Mouse (Mus musculus) natural killer cell, adult 2 months (primary cell): ENCODE measurements around the gene Melk.

Experiments used
- DNase-seq, 2 experiments: peaks; one replicate each; pipeline ENCODE4 v3.0.0; 2022; ENCODE audit warnings: low spot score in 2 of 2

Gene Melk

GRCm38 (mm10) chr4:44300781-44301750 lies at the start of gene Melk:
Gene Melk (plus strand): TSS chr4:44300876.
- DNase-seq: peak; percentile 71 to 73

GRCm38 (mm10) chr4:44251521-44251920 lies 49.2 kb upstream of the Melk start:
- DNase-seq: no peak

DNA sequence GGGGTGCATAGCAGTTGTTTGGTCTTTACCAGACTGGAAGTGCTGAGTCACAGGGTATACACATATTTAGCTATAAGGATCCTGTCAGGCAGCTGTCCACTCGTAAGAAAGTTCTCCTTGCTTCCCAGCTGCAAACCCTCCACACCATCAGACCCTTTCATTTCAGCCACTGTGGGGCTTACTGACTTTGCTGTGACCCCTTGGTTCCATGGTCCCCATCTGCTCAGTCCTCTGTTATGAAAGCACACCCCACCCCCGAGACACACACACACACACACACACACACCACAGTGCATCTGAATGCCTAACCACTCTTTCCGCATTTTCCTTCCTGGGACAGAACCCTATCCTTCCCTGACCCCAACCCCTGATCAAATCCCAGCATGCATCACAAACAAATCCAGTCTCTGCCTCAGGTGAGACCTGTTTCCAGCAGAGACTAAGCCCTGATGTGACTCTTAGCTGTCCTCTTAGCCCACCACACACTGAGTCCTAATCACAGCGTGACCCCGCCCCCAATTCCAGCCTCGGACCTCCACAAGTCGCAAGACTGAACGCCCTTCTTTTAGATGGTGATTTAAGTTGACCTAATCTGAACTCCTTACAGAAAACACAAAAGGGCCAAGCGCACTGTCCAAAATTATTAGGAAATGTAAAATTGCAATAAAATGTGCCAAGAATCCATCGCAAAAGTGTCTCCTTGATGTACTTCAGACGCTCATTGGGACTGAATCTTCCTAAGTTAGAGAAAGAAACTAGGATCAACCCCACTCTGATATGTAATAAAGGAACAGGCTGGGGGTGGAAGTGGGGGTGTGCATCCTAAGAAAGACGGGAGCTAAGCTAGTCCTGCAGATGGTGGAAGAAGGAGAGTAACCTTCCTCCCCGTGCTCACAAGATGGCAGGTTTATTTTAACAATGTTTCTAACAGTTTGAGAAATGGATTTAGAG lies 48.4 kb upstream of the Melk start:
- DNase-seq: no peak

GRCm38 (mm10) chr4:44253191-44253590 lies 47.5 kb upstream of the Melk start:
- DNase-seq: no peak

DNA sequence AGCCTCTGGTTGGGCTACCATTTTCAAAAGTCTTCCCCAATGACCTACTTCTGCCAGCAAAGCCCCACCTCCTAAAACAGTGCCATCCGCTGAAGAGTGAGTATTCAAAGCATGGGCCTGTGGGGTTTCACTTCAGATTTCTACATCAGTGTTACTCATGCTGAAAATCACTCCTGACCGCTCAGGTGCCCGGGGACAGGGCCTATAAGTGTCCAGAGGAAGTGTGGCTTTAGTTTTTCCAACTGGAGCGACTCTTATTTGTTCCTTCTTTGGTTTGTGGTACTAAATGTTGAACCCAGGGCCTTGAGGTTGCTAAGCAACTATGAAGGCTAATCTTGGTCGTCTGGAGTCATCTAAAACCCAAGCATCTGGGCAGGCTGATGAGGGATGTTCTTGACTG lies 46.1 kb upstream of the Melk start:
- DNase-seq: no peak

GRCm38 (mm10) chr4:44259126-44259525 lies 41.5 kb upstream of the Melk start:
- DNase-seq: no peak

GRCm38 (mm10) chr4:44260244-44260643 lies 40.4 kb upstream of the Melk start:
- DNase-seq: peak in 1 of 2 experiments; percentile 28

- DNase-seq: no peak
These were observed 35.2 kb upstream of the Melk start for GRCm38 (mm10) chr4:44265500-44265899.

- no peak for DNase-seq
These were observed 33.2 kb upstream of the Melk start for GRCm38 (mm10) chr4:44267437-44267836.

DNA sequence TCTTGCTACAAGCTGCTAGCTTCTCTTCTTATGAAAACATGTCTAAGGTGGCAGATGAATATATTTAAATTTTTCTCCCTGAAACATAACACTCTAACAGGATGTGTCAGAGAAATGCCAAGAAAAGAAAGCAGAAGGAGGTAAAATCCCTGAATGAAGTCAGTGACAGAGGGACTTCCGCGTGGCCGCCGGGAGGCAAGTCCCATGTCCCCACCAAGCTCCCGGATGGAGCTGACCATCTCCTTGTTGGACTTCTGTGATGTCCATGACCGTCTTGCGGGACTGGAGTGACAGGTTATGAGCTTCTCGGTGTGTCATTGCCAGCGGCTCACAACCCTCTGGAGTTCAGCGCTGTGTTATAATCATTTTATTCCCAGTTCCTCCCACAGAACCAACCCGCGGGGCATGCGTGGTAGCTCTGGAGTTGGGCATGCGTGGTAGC lies 31.3 kb upstream of the Melk start:
- no peak for DNase-seq

DNA sequence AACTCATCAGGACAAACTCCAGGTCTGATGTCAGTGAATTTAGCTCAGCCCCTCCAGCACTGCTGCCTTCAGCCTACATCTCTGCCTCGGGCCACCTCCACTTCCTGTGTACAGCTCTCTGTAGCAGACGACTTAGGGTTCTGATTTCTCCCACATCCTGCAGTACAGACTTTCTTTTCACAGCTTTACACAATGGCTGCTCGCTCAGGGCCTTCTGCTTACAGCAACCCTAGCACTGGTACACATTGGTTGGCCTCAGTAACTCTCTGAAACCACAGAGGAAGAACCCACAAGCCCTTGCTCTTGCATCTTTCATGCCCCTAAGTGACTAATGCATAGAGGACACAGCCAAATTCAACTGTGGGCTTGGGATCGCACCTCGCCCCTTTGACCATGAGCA lies 29.5 kb upstream of the Melk start:
- DNase-seq: peak; percentile 59 to 68

DNA sequence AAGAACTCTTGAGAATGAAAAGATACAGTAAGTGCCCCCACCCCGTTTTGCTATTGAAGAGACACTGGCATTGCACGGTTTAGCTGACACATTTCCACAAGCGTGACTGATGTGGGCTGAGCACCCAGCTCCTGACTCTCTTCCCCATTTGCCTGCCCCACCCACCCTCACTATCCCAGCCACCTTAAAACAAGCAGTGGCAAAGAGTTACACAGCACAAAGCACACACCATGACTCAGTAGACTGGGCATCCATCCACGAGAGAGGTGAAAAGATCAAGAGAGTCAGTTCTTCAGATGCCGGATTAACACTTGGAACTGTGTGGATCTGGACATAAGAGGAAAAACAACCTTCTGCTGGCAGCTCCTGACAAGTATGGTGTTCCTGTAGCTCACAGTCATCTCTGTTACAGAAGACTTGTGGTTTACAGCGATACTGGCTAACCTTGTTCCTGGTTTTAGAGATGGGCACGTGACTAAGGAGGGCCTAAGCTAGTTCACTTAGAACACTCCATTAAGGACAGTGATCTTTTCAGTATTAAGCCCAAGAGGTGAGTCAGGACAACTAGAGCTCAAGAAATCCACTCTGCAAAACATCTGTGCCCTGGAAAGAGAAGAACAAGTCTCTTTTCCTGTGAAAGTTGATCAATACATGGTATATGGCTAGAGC lies 18.9 kb upstream of the Melk start:
- DNase-seq: no peak

DNA sequence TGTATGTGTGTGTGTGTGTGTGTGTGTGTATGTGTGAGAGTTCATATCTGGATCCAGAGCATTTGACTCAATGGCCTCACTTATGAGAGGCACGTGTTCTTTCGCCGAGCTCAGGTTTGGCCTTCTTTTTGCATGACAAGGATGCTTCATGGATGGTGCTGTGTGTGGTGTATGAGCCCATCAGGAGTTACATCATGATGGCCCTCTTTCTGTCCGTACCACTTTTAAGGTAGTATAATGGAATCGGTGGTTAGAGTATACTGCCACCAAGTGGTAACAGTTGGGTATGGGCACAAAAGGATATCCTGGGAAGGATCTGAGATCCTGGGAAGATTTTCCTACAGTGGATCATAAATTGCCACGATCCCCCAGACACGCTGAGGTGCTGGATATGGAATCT lies 8.1 kb upstream of the Melk start:
- DNase-seq: peak; percentile 17 to 20

DNA sequence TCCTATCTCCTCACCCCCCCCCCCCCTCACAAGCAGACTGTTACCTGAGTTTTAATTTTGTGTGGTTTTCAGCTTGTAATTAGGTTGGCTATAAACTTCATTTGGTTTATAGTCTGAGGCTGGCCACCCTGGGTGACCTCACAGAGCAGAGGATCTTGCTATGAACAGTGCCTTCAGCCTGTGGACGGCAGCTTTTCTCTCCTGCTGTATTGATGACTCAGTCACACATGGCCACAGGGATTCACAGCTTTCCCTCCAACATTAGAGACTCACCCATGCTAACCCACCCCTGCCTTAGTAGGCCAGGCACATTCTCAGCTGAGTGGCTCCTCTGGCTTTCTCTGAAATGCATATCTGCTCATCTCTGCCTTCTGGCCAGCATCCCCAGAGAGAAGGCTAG lies 4.8 kb upstream of the Melk start:
- DNase-seq: no peak

DNA sequence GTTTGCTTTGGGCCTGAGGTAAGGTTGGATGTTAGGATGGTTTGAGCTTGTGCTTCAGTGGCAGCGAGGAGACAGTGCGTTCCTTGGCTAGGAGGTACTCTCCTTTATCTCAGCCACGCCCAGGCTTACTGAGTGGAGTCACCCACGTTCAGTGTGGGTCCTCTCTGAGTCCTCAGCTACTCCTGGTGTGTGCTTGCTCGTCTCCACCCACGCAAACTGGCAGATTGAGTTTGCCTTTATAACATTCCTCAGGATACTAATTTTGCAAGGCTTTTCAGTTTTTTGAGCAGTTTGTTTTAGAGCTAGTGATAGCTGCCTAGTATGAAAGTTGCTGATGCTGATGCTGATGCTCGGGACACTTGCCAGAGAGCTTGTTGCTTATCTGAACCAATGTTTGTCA lies 5.9 kb downstream of the Melk start:
- DNase-seq: no peak

DNA sequence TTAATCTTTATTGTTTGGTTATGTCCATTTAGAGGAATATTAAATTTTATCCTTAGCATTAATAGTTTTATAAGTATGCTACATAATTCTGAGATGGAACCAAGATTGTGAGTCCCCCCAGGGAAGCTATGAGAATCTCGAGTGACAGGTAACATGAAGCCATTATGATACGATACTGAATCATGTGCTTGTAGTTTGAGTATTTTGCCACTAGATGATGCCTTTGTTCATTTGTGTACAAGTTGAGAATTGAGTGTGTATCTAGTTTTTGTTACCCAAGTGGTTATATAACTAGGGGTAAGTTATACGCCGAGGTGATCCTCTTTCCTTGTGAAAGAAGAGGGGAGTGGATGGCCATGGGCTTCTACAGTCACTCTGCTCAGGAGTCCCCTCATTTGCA lies 9.8 kb downstream of the Melk start:
- no peak for DNase-seq

GRCm38 (mm10) chr4:44310911-44311310 lies 10.2 kb downstream of the Melk start:
- DNase-seq: no peak

DNA sequence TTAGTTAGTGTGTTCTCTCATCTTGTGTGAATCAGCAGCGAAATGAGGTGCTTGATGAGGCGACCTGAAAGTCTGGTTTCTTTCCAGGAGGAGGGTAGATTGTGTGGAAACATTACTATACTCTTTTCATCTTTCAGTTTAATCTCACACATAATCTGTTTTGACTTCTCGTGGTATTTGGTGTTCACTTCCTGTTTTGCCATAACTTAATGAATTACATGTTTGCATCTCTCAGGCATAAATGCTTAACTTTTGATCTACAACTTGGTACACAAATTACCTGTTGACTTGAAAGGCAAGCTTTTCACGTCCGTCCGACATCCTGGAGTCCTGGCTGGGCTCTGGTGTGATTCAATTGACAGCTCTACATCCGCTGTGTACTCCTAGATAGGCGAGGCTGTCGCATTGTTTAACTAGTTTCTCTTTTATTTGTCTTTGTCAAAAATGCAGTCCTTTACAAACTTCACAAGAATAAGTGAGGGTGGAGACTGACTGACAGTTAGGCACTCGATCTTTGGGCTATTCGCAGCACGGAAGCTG lies 15.7 kb downstream of the Melk start:
- no peak for DNase-seq

DNA sequence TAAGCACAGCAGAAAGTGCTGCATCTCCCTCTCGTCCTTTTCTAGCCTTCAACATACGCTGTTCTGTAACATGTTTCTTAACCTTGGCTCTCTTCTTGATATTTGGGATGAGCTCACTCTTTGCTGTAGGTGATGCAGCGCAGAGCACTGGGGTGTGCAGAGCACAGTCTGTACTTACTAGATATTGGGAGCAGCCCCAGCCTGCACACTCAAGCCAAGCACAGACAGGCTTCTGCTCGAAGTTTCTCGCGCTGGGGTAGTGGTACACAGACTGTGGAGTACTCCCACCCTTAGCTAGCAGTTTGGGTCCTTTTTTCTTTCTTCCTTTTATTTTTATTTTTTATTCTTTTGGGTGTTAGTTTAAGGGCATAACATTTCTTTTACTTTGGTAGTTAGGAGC lies 19.8 kb downstream of the Melk start:
- DNase-seq: no peak

GRCm38 (mm10) chr4:44322124-44322523 lies 21.4 kb downstream of the Melk start:
- no peak for DNase-seq

DNA sequence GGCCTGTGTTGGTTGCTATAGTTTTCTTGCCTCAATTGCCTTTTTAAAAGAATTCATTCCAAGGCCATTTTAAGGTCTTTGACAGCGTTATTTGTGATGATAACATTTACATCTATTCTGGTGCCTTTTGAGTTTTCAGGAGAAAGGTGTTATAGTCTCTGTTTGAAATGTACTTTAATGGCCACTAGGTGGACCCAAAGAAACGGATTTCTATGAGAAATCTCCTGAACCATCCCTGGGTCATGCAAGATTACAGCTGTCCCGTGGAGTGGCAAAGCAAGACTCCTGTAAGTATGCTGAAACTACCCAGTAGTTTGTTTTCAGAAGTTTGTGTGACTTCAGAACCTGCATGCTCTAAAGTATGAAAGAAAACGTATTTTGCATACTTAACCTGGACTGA lies 24.8 kb downstream of the Melk start:
- no peak for DNase-seq

GRCm38 (mm10) chr4:44326721-44327120 lies 26.0 kb downstream of the Melk start:
- no peak for DNase-seq
